Mouse (Mus musculus) midbrain, embryonic 16.5 days (tissue): ENCODE measurements around the gene Ylpm1. TPM values are rescaled to one million over a fixed set of nuclear protein-coding genes. Genes with fewer than 3 reads are reported as not detected.

Source experiments
- ATAC-seq: fragments of 200-750 bp; cut with Nextera tagmentation; 2 replicates; pipeline ENCODE4 v1.8.0; 2017; ENCODE audit warnings: moderate TSS enrichment
- H3K27ac ChIP-seq: fragments of 300-500 bp; sonication (generic); 2 replicates; pipeline ENCODE4 v1.5.1; 2014; ENCODE audit warnings: mild to moderate bottlenecking, low read length, mixed read lengths
- H3K27me3 ChIP-seq: fragments of 300-500 bp; sonication (generic); 2 replicates; pipeline ENCODE4 v1.6.1; 2014; ENCODE audit warnings: low read depth, low read length, mixed read lengths; ENCODE audit not compliant: control insufficient read depth, insufficient read depth
- H3K36me3 ChIP-seq: fragments of 300-500 bp; sonication (generic); 2 replicates; pipeline ENCODE4 v1.6.1; 2014; ENCODE audit warnings: mild to moderate bottlenecking, low read length, moderate library complexity, mixed read lengths; ENCODE audit not compliant: control insufficient read depth, insufficient read depth
- H3K4me1 ChIP-seq: fragments of 300-500 bp; sonication (generic); 2 replicates; pipeline ENCODE4 v1.6.1; 2014; ENCODE audit warnings: mild to moderate bottlenecking, low read length, mixed read lengths; ENCODE audit not compliant: control insufficient read depth, insufficient read depth
- H3K4me2 ChIP-seq: fragments of 300-500 bp; sonication (generic); 2 replicates; pipeline ENCODE4 v1.6.1; 2014; ENCODE audit warnings: mild to moderate bottlenecking, low read length, mixed read lengths
- H3K4me3 ChIP-seq: fragments of 300-500 bp; sonication (generic); 2 replicates; pipeline ENCODE4 v1.5.1; 2014; ENCODE audit warnings: low read depth, mild to moderate bottlenecking, low read length, moderate library complexity, mixed read lengths
- H3K9ac ChIP-seq: fragments of 300-500 bp; sonication (generic); 2 replicates; pipeline ENCODE4 v1.6.1; 2014; ENCODE audit warnings: low read depth, low read length, mixed read lengths
- H3K9me3 ChIP-seq: fragments of 300-500 bp; sonication (generic); replicated peaks from 2 replicates; pipeline ENCODE4 v1.6.1; 2014; ENCODE audit warnings: mild to moderate bottlenecking, low read length, mixed read lengths; ENCODE audit not compliant: control insufficient read depth, poor library complexity, severe bottlenecking
- WGBS: fragments of 180-500 bp; shearing (Covaris S2); extraction: QIAGEN DNeasy Blood & Tissue Kit; methylation state at CpG from one replicate; pipeline ENCODE4 v1.1.7; 2014; 5-methylcytosine and 5-hydroxymethylcytosine counted together
- polyA plus RNA-seq: library from polyadenylated mRNA; unstranded; fragments of >200 nt; fragmentation: Nextera tagmentation; extraction: Ambion mirVana; gene quantifications from 2 replicates; pipeline ENCODE4 v1.2.1, GENCODE M21; 2015

Gene Ylpm1
- polyA plus RNA-seq, 1 experiment from 2014 or later: 30.3 TPM

DNA sequence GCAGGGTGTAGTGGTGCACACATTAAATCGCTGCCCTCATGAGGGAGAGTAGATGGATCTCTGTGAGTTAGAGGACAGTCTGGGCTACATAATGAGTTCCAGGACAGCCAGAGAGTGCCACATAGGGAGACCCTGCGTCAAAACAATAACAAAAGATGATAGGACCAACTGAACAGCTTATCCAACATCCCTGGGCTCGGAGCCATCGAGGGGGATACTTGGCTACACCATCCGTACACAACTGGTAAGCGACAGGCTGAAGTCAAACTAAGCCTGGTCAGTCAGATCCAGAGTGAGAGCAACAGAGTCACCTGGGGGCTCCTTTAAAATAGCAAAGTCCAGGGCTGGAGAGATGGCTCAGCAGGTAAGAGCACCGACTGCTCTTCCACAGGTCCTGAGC, 99.7 kb downstream of the Ylpm1 start:
- ATAC-seq: no peak
- 87% methylated on average over 7 of the region's 7 CpGs for WGBS

DNA sequence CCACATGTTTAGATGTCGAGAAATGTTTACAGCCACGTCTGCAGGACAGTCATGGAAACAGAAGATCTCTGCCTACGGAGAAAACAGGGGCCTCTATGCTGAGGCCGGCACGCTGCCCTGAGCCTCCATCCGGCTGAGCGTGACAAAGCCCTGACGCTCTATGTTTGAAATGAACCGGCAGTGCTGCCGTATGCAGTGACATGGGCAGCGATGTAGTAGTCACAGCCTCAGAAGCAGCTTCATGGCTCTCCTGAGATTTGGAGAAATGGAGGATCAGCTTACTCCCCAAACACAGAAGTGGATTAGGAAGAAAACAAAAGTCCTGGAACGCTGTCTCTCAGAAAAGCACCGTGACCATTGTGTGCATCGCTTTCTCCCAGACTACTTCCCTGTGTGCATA, 104.9 kb downstream of the Ylpm1 start:
- Histone ChIP-seq H3K9ac (no peak overlapping the region), H3K9me3 (no peaks in the 10 kb centered on the region), H3K4me3 (no peak overlapping the region), H3K4me2 (no peak overlapping the region), H3K27me3 (no peaks in the 10 kb centered on the region), H3K4me1 (no peaks in the 10 kb centered on the region), H3K27ac (no peak overlapping the region), H3K36me3 (no peaks in the 10 kb centered on the region)
- 17% methylated on average over 14 of the region's 14 CpGs for WGBS
- ATAC-seq: no peak; the same call in 1 of the 2 replicates

More for the DNA sequence above, 99.7 kb downstream of the Ylpm1 start:
- Histone ChIP-seq H3K27me3 (no peaks in the 10 kb centered on the region), H3K9ac (no peak overlapping the region), H3K4me3 (no peak overlapping the region), H3K4me1 (no peaks in the 10 kb centered on the region), H3K27ac (no peak overlapping the region), H3K36me3 (no peaks in the 10 kb centered on the region), H3K9me3 (no peaks in the 10 kb centered on the region), H3K4me2 (no peak overlapping the region)

DNA sequence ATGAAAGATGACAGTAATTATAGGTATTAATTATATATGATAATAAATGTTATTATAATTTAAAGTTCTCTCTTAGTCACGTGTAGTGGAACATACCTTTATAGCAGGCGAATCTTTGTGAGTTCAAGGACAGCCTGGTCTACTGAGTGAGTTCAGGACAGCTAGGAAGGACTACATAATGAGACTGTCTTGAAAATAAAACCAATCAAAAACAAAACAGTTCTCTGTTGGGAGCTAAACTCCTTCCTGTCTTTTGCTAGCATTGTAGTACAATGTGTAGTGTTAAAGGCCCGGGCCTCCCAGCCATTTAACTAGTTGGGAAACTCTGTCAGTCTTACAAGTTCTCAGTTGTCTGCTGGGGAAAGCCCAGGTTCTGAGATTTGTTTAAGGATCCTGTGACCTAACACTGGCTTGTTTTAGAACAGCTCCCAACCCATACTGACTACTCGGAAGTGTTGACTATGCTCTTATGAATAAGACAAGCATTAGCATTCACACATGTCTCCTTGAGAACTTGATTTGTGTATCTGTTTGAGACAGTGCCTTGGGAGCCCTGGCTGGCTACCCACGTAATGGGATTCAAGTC, 105.5 kb downstream of the Ylpm1 start:
- H3K36me3 ChIP-seq: no peaks in the 10 kb centered on the region
- no peak overlapping the region for H3K27ac ChIP-seq
- WGBS: 82% methylated on average over 5 of the region's 5 CpGs
- H3K9me3 ChIP-seq: no peaks in the 10 kb centered on the region
- no peak overlapping the region for H3K4me2 ChIP-seq
- H3K9ac ChIP-seq: no peak overlapping the region
- no peaks in the 10 kb centered on the region for H3K27me3 ChIP-seq
- H3K4me3 ChIP-seq: no peak overlapping the region
- peaks cover 3% of the 10 kb centered on the region; the same call in 1 of the 2 replicates for H3K4me1 ChIP-seq
- no peak for ATAC-seq

DNA sequence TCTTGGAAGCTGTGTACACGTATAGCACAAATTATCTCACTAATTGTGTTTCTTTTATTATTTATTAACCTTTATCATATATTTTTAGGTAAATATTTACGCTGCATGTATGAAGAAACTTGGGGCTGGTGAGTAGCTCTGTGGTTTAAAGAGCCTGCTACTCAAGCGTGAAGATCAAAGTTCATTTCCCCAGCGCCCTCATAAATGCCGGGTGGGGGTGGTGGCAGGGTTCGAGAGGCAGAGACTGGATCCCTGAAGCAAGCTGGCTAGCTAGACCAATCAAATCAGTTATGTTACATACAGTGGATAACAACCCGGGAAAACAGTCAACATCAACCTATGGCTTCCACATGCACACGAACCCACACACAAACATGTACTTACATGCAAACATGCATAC, 107.0 kb downstream of the Ylpm1 start:
- H3K4me2 ChIP-seq: no peak overlapping the region
- no peaks in the 10 kb centered on the region for H3K9me3 ChIP-seq
- H3K27me3 ChIP-seq: no peaks in the 10 kb centered on the region
- no peaks in the 10 kb centered on the region for H3K36me3 ChIP-seq
- peaks cover 3% of the 10 kb centered on the region; the same call in 1 of the 2 replicates for H3K4me1 ChIP-seq
- ATAC-seq: no peak
- no peak overlapping the region for H3K27ac ChIP-seq
- no peak overlapping the region for H3K4me3 ChIP-seq
- WGBS: 82% methylated on average over 8 of the region's 8 CpGs
- no peak overlapping the region for H3K9ac ChIP-seq

DNA sequence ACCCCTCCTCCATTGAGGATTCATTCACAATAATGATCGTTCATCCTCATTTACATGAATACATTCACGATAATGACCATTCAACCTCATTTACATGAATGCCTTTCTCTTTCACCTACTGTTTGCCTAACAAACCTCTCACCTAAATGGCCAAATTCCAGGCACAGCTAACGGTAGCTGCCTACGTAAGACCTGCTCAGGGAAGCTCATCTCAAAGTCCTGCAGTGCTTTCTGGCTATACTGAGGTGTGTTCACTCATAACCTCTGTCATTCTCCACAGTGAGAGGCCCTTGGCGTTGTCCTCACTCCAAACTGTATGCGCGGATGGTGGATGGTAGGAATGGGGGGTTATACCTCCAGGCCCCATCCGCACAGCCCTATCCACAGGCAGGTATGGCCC, 108.7 kb downstream of the Ylpm1 start:
- Histone ChIP-seq H3K4me2 (no peak overlapping the region), H3K9me3 (no peaks in the 10 kb centered on the region), H3K4me1 (peaks cover 6% of the 10 kb centered on the region), H3K36me3 (no peaks in the 10 kb centered on the region), H3K27ac (no peak overlapping the region), H3K27me3 (no peaks in the 10 kb centered on the region), H3K9ac (no peak overlapping the region), H3K4me3 (no peak overlapping the region)
- ATAC-seq: no peak
- WGBS: 85% methylated on average over 8 of the region's 8 CpGs

DNA sequence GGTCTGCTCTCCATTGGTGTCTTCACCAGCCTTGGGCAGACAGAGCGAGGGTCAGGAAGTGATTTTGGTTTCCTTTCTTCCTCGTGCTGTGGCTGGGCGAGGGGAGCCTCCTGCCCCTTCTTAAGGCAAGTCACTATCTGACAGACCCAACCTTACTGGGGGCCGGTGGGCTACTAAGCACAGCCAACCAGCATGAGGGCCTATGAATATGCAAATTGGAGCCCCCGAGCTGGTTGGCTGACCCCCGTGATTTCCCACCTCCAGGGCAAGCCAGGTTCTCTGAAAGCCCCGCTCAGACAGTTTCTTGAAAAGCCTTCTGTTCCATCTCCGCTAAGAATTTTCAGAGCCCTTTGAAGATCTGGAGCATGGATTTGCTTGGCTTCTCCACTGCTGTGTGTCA, 110.2 kb downstream of the Ylpm1 start:
- Histone ChIP-seq H3K4me2 (peak overlapping the region; percentile 23), H3K9ac (no peak overlapping the region), H3K4me1 (peaks cover 9% of the 10 kb centered on the region), H3K36me3 (no peaks in the 10 kb centered on the region), H3K27ac (no peak overlapping the region), H3K4me3 (no peak overlapping the region), H3K9me3 (no peaks in the 10 kb centered on the region), H3K27me3 (no peaks in the 10 kb centered on the region)
- WGBS: 6% methylated on average over 8 of the region's 8 CpGs
- no peak for ATAC-seq

GRCm38 (mm10) chr12:85108643-85109042, 112.5 kb downstream of the Ylpm1 start:
- Histone ChIP-seq H3K4me1 (peaks cover 26% of the 10 kb centered on the region), H3K27me3 (no peaks in the 10 kb centered on the region), H3K9me3 (no peaks in the 10 kb centered on the region), H3K4me2 (no peak overlapping the region), H3K4me3 (no peak overlapping the region), H3K27ac (no peak overlapping the region), H3K36me3 (no peaks in the 10 kb centered on the region), H3K9ac (no peak overlapping the region)
- ATAC-seq: no peak
- WGBS: 54% methylated on average over 3 of the region's 3 CpGs

GRCm38 (mm10) chr12:85109426-85109825, 113.3 kb downstream of the Ylpm1 start:
- H3K36me3 ChIP-seq: no peaks in the 10 kb centered on the region
- H3K27me3 ChIP-seq: no peaks in the 10 kb centered on the region
- no peak overlapping the region for H3K27ac ChIP-seq
- no peak overlapping the region for H3K9ac ChIP-seq
- H3K4me3 ChIP-seq: no peak overlapping the region
- H3K9me3 ChIP-seq: no peaks in the 10 kb centered on the region
- H3K4me2 ChIP-seq: no peak overlapping the region
- peaks cover 26% of the 10 kb centered on the region for H3K4me1 ChIP-seq
- no peak for ATAC-seq
- 28% methylated on average over 4 of the region's 4 CpGs for WGBS

DNA sequence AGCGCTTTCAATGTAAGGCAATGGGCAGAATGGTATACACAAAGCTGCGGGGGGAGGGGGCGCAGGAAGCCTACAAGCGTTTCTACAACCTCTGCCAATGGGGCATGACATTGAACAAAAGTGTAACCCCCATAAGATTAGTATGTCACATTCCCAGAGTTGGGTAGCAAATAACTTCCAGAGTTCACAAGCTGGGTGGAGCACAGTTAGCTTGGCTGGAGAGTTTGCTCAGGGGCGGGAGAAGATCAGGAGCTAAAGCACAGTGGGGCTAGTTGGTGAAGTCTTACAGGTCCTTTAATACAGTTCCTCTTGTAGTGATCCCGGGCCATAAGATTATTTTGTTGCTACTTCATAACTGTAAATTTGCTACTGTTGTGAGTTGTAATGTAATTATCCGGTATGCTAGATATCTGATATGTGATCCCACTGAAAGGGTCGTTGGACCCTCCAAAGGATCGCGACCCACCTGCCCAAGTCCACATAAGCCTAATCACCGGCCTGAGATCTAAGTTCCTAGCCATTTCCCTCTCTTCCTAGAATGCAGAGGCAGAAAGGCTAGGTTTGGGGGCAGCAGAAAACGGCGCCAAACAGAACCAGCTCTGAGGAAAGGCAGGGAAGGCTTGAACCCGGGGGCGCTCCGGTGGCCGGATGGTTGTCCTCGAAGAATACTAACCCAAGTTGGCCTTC, 114.0 kb downstream of the Ylpm1 start:
- peak overlapping the region; percentile 97 for H3K9ac ChIP-seq
- peak; percentile 44 for ATAC-seq
- H3K36me3 ChIP-seq: 0 out of 2 replicates have a peak, but pooled peaks cover 4% of the 10 kb centered on the region
- peak overlapping the region; percentile 99 for H3K4me3 ChIP-seq
- WGBS: 15% methylated on average over 18 of the region's 18 CpGs
- peak overlapping the region; percentile 81 for H3K27ac ChIP-seq
- H3K4me1 ChIP-seq: peaks cover 26% of the 10 kb centered on the region
- H3K4me2 ChIP-seq: peak overlapping the region; percentile 97
- no peaks in the 10 kb centered on the region for H3K27me3 ChIP-seq
- no peaks in the 10 kb centered on the region for H3K9me3 ChIP-seq
